Mouse (Mus musculus): Measurements from ENCODE around the gene Ing3. TPM values are rescaled to one million over a fixed set of nuclear protein-coding genes. Genes with fewer than 3 reads are reported as not detected.

The Ing3 gene
- polyA plus RNA-seq, 1 experiment from 2014 or later = 45.4 TPM

GRCm38 (mm10) chr6:21981114-21981513 is 31.7 kb downstream of the Ing3 start:
- H3K4me1 ChIP-seq (replicated peaks) = peaks cover 9% of the 10 kb centered on the region
- no peak overlapping the region for H3K4me2 ChIP-seq
- 85% methylated on average over 1 of the region's 1 CpGs for WGBS

GRCm38 (mm10) chr6:21984990-21985731 is 35.8 kb downstream of the Ing3 start:
- Histone ChIP-seq H3K4me2 (peak overlapping the region; percentile 81), H3K4me3 (peak overlapping the region; percentile 43), H3K27me3 (peaks cover 12% of the 10 kb centered on the region), H3K36me3 (no peaks in the 10 kb centered on the region), H3K9ac (peak overlapping the region; percentile 25; the same call in 1 of the 2 replicates), H3K4me1 (replicated peaks) (peaks cover 16% of the 10 kb centered on the region), H3K9me3 (no peaks in the 10 kb centered on the region), H3K27ac (replicated peaks) (no peak overlapping the region)
- WGBS = 9% methylated on average over 16 of the region's 16 CpGs
- peak; percentile 63 for ATAC-seq (ENCODE audit: low FRiP score, low read depth)

More at GRCm38 (mm10) chr6:21981114-21981513, 31.7 kb downstream of the Ing3 start:
- H3K27ac ChIP-seq (replicated peaks) = no peak overlapping the region
- no peaks in the 10 kb centered on the region; the same call in 1 of the 2 replicates for H3K27me3 ChIP-seq
- no peak overlapping the region for H3K4me3 ChIP-seq
- no peaks in the 10 kb centered on the region for H3K36me3 ChIP-seq
- no peaks in the 10 kb centered on the region for H3K9me3 ChIP-seq
- ATAC-seq (ENCODE audit: low FRiP score, low read depth) = no peak
- no peak overlapping the region for H3K9ac ChIP-seq

- Histone ChIP-seq H3K27me3 (peaks cover 12% of the 10 kb centered on the region), H3K4me2 (peak within 1 kb of the TSS; percentile 81), H3K9ac (peak within 1 kb of the TSS; percentile 25; the same call in 1 of the 2 replicates), H3K36me3 (no peaks in the 10 kb centered on the region), H3K9me3 (no peaks in the 10 kb centered on the region), H3K27ac (replicated peaks) (no peak within 1 kb of the TSS), H3K4me3 (peak within 1 kb of the TSS; percentile 43), H3K4me1 (replicated peaks) (peaks cover 16% of the 10 kb centered on the region)
- peak; percentile 54 for ATAC-seq (ENCODE audit: low FRiP score, low read depth)
- under 1% methylated on average over 38 of the region's 38 CpGs for WGBS
These were observed 36.6 kb downstream of the Ing3 start, which contains the start of gene Cped1 for GRCm38 (mm10) chr6:21985732-21986540. Gene Cped1, plus strand, starts transcription at chr6:21985916.

DNA sequence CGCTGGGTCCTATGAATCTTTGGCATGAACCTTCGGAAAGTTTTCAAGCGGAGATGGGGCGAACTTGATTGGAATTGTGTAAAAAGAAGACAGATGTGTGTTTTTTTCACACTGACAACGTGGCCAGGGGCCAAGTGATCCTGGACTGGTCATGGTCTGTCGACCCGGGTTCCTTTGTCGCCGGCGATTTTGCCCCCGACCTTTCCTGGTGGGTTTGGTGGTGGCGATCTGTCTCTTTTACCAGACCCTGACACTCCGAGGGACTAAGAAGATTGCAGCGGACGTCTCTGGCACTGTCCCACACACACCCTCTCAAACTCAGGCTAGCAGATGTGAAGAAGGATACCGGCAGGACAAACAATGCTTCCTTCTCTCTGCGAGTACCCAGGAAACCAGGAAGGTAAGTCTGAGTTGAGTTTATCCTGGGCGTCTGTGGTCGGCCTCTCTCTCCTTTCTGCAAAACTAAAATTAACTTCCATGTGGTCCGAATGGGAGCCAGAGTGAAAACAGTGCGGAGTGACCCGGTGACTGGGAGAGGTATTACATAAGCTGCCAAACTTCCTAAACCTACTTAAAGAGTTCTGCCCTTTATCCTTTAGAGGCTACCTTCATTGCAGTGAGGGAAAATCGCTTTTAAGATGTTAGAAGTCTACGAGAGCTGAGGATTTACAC is 37.4 kb downstream of the Ing3 start:
- H3K9ac ChIP-seq = no peak overlapping the region
- no peaks in the 10 kb centered on the region for H3K36me3 ChIP-seq
- peaks cover 12% of the 10 kb centered on the region for H3K27me3 ChIP-seq
- H3K27ac ChIP-seq (replicated peaks) = no peak overlapping the region
- H3K4me1 ChIP-seq (replicated peaks) = peaks cover 16% of the 10 kb centered on the region
- ATAC-seq (ENCODE audit: low FRiP score, low read depth) = no peak
- peak overlapping the region; percentile 81 for H3K4me2 ChIP-seq
- WGBS = 10% methylated on average over 24 of the region's 24 CpGs
- H3K4me3 ChIP-seq = peak overlapping the region; percentile 43
- H3K9me3 ChIP-seq = no peaks in the 10 kb centered on the region

DNA sequence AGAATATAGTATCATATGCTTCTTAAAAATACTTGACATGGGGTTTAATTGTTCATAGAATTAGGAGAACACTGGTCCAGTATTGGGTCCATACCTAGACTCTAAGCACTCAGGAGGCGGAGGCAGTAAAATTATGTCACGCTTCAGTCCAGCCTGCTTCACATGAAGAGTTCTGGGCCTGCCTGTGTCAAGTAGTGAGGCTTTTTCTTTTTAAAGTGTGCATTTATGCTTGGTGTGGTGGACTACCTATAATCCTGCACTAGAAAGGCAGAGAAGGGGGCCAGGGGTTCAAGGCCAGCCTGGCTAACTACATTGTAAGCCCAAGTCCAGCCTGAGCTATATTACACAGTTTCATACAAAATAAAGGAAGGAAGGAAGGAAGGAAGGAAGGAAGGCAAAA is 38.2 kb downstream of the Ing3 start:
- Histone ChIP-seq H3K27ac (replicated peaks) (no peak overlapping the region), H3K27me3 (peaks cover 12% of the 10 kb centered on the region), H3K36me3 (no peaks in the 10 kb centered on the region), H3K4me1 (replicated peaks) (peaks cover 16% of the 10 kb centered on the region), H3K9ac (no peak overlapping the region), H3K4me3 (no peak overlapping the region), H3K9me3 (no peaks in the 10 kb centered on the region), H3K4me2 (no peak overlapping the region)
- no peak for ATAC-seq (ENCODE audit: low FRiP score, low read depth)
- 86% methylated on average over 2 of the region's 2 CpGs for WGBS

DNA sequence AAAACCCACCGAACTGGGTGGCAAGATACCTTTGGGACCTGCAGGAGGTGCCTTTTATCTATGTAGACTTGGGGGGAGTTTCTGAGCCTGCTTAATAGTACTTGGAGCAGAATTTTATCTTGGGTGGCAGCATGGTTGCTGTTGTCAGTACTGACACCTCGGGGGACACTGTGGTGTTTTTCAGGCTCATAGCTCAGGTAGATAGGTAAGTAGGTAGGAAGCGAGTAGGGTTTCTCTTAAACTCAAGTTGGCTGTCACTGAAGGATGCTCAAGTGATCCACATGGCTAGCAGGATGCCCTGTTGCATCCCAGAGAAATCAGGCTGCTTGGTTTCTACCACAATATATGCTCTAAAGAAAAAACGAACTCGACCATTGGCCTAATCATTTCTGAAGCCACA is 38.9 kb downstream of the Ing3 start:
- H3K4me2 ChIP-seq = no peak overlapping the region
- peaks cover 12% of the 10 kb centered on the region for H3K27me3 ChIP-seq
- peaks cover 16% of the 10 kb centered on the region for H3K4me1 ChIP-seq (replicated peaks)
- no peak overlapping the region for H3K9ac ChIP-seq
- H3K9me3 ChIP-seq = no peaks in the 10 kb centered on the region
- no peak for ATAC-seq (ENCODE audit: low FRiP score, low read depth)
- 90% methylated on average over 5 of the region's 5 CpGs for WGBS
- no peaks in the 10 kb centered on the region for H3K36me3 ChIP-seq
- H3K27ac ChIP-seq (replicated peaks) = no peak overlapping the region
- no peak overlapping the region for H3K4me3 ChIP-seq

- Histone ChIP-seq H3K9ac (no peak overlapping the region), H3K36me3 (no peaks in the 10 kb centered on the region), H3K4me2 (no peak overlapping the region), H3K27me3 (peaks cover 12% of the 10 kb centered on the region), H3K4me3 (no peak overlapping the region), H3K27ac (replicated peaks) (no peak overlapping the region), H3K9me3 (no peaks in the 10 kb centered on the region), H3K4me1 (replicated peaks) (peaks cover 16% of the 10 kb centered on the region)
- ATAC-seq (ENCODE audit: low FRiP score, low read depth) = no peak
- WGBS = 87% methylated on average over 4 of the region's 4 CpGs
These were observed 39.7 kb downstream of the Ing3 start for GRCm38 (mm10) chr6:21989081-21989480.

GRCm38 (mm10) chr6:21990181-21991135 is 41.1 kb downstream of the Ing3 start:
- no peak overlapping the region for H3K4me2 ChIP-seq
- no peak for ATAC-seq (ENCODE audit: low FRiP score, low read depth)
- no peaks in the 10 kb centered on the region for H3K36me3 ChIP-seq
- no peaks in the 10 kb centered on the region for H3K9me3 ChIP-seq
- H3K4me3 ChIP-seq = no peak overlapping the region
- H3K27me3 ChIP-seq = peaks cover 12% of the 10 kb centered on the region
- 79% methylated on average over 9 of the region's 9 CpGs for WGBS
- H3K9ac ChIP-seq = no peak overlapping the region
- peaks cover 12% of the 10 kb centered on the region for H3K4me1 ChIP-seq (replicated peaks)
- H3K27ac ChIP-seq (replicated peaks) = no peak overlapping the region

DNA sequence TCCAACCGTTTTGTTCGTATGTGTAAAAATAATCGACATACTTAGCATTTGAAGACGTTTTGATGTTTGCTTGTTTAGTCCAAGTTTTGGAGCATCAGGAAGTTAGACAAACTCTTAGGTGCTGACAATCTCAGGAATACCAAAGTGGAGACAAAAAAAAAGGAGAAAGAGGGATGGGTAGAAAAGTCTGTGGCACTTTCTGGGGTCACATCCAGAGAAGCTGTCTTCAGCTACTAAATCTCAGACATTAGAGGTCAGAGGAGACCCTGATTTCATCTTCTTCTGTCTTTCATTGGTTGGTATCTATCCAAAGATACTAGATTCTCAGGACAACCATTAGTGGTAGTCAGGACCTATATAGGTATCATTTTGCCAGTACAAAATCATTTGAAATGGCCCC is 41.8 kb downstream of the Ing3 start:
- no peak overlapping the region for H3K9ac ChIP-seq
- peaks cover 7% of the 10 kb centered on the region for H3K4me1 ChIP-seq (replicated peaks)
- ATAC-seq (ENCODE audit: low FRiP score, low read depth) = no peak
- no peak overlapping the region for H3K4me3 ChIP-seq
- H3K27ac ChIP-seq (replicated peaks) = no peak overlapping the region
- H3K27me3 ChIP-seq = peaks cover 12% of the 10 kb centered on the region
- H3K9me3 ChIP-seq = no peaks in the 10 kb centered on the region
- no peak overlapping the region for H3K4me2 ChIP-seq
- no peaks in the 10 kb centered on the region for H3K36me3 ChIP-seq
- WGBS = 86% methylated on average over 4 of the region's 4 CpGs

GRCm38 (mm10) chr6:21993070-21993469 is 43.7 kb downstream of the Ing3 start:
- Histone ChIP-seq H3K9me3 (no peaks in the 10 kb centered on the region), H3K27me3 (0 out of 2 replicates have a peak, but pooled peaks cover 3% of the 10 kb centered on the region), H3K4me3 (no peak overlapping the region), H3K4me1 (replicated peaks) (no peaks in the 10 kb centered on the region), H3K9ac (no peak overlapping the region), H3K36me3 (no peaks in the 10 kb centered on the region), H3K4me2 (no peak overlapping the region), H3K27ac (replicated peaks) (no peak overlapping the region)
- no peak for ATAC-seq (ENCODE audit: low FRiP score, low read depth)
- WGBS = 85% methylated on average over 2 of the region's 2 CpGs

DNA sequence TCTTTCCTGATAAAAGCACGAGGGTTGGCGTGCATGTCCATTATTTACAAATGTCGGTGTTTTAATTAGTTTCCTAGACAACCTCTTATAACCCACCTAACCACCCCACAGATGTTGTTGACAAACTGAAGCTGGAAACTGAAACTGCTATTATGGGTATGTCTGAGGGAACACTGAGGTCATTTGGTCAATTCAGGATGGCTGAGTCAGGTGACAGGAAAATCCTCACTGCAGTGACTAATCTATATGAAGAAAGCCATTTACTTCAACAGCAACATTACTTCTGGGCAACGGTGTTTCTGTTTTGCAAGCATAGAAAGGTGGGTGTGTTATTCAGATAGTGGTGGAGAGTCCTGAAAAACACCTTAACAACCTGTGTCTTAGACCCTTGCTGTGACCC is 48.8 kb downstream of the Ing3 start:
- 64% methylated on average over 4 of the region's 4 CpGs for WGBS
- Histone ChIP-seq H3K4me1 (replicated peaks) (no peaks in the 10 kb centered on the region), H3K27me3 (no peaks in the 10 kb centered on the region), H3K9ac (no peak overlapping the region), H3K4me3 (no peak overlapping the region), H3K36me3 (no peaks in the 10 kb centered on the region), H3K9me3 (no peaks in the 10 kb centered on the region), H3K27ac (replicated peaks) (no peak overlapping the region), H3K4me2 (no peak overlapping the region)
- ATAC-seq (ENCODE audit: low FRiP score, low read depth) = no peak
